Mouse (Mus musculus) megakaryocyte-erythroid progenitor cell, adult 5-6 weeks (primary cell): ENCODE data around the gene Agpat3. TPM values are rescaled to one million over a fixed set of nuclear protein-coding genes. Genes with fewer than 3 reads are reported as not detected.

Source experiments
- ATAC-seq: replicated peaks from 2 replicates; pipeline ENCODE4 v1.8.0; 2016; ENCODE audit warnings: mild to moderate bottlenecking, inconsistent platforms; ENCODE audit not compliant: severe bottlenecking, poor library complexity, low FRiP score, low TSS enrichment
- total RNA-seq, 2 experiments: library from RNA; stranded (forward) in 1 of 2; stranded (reverse) in 1 of 2; fragments of 200-1000, 215-1000 nt in 1 of 2; fragments of >200 nt in 1 of 2; fragmentation: Nextera tagmentation in 1 of 2; gene quantifications; 2 replicates each; pipeline ENCODE4 v1.2.3; 2014 to 2017

The Agpat3 gene
- total RNA-seq, 2 experiments from 2014 or later, result 22.9 to 23.9 TPM

DNA sequence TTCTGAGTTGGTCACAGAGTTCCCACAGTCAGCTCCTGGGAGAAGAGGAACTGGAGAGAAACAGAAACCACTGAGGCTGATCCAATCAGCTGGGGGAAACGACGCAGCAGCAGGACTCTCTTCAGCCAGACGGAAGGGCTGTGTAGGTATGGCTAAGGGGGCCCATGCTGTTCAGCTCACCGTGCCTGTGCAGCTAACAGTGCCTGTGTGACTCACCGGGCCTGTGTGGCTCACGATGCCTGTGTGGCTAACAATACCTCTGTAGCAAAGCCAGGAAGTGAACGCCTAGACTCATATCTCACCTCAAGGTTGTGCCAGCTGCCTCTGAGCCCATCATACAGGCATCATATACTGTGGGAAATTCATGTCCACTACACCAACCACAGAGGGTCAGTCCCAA is 48.6 kb downstream of the Agpat3 start:
- peak; percentile 46 for ATAC-seq

DNA sequence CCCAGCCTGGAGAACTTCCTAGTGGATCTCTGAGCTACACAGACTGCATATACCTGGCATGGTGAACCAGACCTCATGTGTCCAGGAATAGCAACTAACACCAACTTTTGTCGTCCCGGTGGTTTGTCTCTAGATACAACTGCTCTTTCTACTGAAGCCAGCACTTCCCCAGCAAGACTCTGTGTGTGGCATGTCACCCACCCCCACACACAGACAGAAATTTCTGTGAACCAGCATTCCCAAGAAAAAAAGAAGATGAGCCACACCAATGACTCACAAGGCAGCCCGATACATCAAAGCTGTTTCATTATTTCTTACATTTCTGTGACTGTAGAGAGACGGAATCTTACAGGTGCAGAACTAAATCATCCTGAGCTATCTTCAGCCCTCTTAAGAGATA is 52.2 kb downstream of the Agpat3 start:
- no peak for ATAC-seq

DNA sequence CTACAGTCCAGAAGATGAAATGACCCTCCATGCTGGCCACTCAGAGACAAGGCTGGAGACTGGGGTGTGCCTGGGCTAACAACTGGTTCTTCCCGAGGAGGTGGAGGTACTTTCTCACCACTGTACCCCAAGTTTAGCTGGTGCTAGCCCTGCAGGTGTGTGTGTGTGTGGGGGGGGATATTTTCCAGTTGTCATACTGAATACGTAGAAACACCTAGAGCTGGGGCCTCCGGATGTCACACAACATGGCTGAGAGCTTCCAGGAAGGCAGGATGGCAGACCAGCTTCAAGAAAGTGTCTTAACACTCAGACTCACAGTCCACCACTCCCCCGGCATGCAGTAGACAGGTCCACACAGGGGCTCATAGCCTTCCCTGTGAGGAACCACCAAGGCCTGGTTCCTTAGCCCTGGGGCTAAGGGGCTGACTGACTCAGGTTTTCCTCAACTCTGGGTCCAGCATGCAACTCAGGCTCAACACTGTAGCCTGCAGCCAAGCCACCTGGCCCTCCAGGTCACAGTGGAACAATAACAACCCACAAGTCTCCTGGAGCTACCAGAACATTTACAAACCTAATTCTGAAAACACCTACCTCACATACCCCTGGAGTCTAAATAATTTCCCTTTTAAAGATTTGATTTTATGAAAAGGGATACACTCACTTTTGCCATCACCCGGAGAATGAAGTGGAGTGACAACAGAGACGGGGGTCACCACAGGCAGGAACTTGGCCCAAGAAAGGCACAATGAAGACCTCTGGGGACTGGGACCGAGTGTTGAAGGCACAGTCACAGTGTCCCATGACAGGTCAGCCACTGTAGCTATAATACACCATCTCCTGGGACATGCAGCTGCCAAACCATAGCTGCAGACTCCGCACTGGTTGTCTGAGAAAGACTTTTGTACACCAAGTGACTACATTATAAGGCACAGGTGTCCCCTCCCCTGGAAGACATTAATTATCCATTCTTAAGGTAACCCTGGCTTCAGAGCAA is 53.3 kb downstream of the Agpat3 start:
- no peak for ATAC-seq

DNA sequence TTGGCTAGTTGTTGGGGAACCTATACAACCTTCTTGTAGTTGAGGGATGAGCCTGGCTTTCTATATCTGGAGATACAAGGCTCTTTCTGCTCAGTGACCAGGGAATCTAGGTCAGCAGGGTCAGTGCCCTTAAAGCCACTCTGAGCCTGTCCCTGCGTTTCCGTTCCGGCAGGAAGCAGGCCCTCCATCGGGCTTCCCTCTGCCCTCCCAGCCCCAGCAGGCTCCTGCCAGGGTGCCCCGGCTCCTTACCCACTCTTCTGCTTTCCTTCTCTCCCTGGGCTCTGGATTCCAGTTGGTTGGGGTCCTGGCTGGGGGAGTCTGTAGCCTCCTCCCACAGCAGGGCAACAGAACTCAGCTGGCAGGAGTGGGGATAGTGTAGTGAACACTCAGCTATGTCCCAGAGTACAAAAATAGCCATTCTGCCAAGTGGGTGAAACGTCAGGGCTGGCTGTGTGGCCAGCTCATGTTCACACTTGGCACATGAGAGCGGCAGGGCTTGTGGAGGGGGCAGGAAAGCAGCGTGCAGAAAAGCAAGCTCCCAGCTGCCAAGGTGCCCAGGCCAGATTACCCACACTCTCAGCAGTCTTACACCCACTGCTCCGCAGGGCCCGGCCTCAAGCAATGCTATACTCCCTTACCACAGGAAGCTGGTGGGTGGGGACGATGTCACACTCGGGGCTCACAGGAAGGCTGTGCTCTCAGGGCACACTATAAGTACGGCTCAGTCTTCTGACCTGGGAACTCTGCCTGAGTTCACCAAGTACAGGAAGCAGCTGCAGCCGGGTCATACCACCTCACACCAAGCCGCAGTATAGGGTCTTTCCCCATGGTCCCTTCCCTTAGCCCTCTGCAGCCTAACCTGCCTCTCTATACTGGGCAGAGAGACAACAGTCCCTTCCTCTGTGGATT is 54.5 kb downstream of the Agpat3 start:
- peak; percentile 93 for ATAC-seq

DNA sequence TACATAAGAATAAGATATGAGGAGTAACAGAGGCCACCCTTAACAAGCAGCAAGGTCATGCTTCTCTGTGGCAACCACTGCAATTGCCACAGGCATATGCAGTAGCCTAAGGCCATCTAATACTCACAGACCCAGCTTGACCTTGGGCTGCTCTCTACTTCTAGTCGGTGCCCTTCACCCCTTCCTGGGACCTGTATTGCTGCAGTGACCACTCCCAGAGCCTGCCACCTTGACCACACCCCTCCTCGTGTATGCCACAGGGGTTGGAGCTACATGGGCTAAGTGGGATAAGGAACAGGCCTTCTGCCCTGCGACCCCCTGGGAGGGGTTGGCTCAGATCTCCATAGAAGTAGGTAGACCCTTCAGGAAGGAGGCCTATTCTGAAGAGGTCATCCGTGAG is 55.3 kb downstream of the Agpat3 start:
- ATAC-seq, result no peak

DNA sequence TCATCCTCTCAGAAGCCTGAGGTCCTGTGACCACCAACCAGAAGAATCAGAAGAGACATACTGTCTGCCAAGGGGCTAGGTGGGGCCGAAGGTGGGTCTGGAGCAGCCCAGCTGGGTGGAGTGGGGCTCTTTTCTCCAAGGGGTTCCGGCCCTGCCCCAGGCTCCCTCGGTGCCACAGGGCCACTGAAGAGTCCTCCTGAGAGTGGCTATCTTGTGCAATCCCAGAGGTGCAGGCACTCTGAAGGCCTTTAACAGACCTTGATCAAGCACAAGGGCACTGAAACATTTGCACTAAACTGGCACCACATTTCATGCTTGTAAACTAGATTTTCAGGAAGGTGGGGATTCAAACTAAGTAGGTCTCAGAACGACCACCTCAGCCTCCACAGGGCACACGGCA is 55.9 kb downstream of the Agpat3 start:
- no peak for ATAC-seq

DNA sequence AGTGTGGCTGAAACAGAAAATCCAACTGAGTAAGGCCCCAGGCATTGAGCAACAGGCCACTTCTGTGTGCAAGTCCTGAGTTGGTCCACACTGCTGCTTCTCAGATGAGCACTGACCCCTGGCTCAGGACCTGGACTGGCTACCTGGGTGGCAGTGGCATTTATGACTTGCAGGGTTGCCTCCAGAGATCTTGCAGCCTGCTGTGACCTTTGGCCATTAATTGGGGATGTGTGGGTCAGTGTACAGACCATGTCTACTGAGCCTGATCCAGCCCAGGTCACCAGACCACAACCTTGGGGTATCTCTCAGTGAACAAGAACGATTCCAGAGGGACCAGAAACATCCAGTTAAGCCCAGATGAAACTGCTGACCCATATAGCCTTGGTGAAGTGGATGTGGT is 58.7 kb downstream of the Agpat3 start:
- no peak for ATAC-seq

DNA sequence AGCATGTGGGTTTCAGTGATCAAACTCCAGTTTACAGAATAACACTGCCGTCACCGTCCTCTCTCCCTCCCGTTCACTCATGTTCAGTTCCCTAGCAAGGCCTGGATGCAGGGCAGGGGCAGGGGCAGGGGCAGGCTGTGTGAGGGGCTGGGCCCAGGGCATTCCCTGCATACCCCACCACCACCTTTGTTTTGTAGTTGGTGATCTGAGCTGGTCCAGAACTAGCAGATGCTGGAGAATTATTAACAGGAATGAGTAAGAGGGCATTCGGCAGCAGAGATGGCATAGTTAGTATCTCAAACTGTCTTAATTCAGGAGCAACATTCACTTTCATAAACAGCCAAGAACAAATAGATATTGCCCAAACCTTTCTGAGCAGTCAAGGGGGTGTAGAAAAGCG is 59.9 kb downstream of the Agpat3 start:
- no peak for ATAC-seq

DNA sequence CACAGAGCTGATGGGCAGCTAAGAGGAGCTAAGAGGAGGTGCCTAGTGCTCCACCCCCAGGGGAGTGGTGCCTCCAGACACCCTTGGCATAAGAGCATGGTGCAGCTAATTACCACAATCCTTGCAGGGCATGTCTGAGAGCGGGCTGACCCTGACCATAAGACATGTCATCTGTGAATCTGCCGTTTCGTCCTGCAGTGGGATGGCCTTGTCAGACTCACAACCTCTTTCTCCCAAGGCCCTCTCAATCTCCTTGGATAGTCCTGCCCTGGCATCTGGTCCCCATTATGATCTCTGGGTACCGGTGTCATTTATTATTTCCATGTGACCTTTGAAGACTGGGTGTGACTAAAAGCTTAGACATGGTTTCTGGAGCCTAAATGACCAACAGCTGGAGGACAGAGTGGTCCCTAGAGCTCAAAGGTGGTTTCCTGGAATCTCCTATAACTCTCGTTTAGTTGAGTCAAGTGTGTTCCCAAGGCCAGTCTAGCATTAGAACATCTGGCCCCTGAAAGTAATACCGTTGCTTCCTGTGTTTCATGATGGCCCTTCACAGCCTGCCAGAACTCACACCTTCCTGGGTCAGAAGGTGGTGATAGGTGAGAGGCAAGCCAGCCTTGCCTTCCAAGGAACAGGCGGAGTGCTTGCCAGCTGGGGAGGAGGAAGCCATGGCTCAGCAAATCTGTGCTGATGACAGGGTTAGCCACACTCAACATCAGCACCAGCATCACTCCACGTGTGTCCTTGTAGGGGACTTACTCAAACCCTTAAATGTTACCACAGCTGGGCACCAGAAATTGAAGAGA is 61.4 kb downstream of the Agpat3 start:
- ATAC-seq, result no peak

DNA sequence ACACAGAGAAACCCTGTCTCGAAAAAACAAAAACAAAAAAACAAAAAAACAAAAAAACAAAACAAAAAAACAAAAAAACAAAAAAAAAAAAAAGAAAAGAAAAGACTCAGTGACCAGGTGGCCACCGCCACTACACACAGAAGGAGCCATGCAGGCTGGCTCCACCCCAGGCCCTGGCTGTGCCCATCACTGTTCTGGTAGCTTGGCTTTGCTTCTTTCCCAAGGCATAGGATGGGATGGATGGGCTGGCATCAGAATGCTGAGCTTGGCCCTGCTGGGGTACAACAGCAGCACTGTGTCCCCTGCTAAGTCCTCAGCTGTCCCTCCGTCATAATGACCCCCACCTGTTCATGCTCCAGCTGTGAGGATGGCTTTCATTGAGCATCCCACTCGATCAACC is 63.4 kb downstream of the Agpat3 start:
- no peak for ATAC-seq

DNA sequence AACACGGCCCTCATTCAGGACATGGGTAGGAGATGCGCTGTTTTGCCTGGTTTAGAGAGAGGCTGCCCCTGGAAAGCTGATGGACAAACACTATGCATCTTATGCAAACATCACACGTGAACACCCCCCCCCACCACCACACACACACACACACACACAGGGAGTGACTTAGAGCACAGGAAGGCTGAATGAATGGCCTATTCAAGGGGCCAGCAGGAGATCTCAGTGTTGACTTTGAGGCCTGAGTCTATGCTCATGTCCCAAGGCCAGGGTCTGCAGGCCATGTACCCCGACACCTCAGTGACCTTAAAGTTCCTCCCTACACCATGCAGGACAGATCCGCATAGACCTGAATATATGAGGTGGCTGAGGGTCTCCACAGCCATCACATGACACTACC is 64.2 kb downstream of the Agpat3 start:
- ATAC-seq, result no peak

DNA sequence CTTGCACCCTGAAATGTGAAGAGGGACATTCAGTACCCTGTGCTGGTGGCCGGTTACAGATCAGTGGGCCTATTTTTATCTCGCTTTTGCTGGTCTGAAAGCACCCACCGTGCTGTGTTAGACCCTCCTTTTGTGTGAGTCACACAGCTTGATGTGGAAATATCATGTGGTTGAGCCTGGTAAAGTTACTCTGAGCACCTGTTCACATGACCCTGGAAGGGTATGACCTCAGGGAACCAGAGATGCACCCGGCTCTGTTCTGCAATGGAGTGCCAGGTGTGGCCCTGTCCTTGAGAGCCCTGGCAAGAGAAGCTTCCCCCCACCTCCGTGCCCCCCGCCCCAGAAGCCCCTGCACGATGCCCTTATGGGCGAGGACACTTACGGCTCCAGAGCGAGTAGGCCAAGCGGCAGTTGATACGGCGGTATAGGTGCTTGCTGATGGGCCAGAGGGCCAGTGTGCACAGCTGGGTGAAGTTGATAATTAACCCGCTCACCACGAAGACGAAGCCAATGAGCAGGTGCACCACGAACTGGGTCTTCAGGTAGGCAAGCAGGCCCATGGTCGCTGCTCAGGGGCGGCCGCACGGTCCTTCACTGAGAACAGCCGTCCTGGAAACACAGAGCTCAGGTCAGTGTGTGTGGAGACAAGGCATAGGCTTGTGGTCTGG is 64.7 kb downstream of the Agpat3 start:
- no peak for ATAC-seq

DNA sequence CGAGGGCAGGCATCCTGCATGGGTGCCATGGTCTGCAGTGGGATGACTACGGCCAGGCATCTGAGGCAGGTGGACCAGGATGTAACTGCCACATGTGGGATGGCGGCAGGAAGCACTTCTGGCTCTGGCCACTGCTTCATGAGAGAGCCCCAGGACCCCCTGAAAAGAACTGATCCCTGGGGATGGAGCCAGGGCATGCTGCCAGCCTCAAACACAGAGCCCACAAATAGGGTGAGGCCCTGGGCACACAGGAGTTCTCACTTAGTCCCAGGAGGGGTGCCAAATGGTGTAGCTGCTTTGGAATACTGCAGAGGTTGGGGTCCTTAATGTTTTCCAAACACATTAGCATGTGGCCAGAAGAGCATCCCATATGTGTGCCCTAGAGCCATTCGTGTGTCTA is 66.3 kb downstream of the Agpat3 start:
- ATAC-seq, result no peak

DNA sequence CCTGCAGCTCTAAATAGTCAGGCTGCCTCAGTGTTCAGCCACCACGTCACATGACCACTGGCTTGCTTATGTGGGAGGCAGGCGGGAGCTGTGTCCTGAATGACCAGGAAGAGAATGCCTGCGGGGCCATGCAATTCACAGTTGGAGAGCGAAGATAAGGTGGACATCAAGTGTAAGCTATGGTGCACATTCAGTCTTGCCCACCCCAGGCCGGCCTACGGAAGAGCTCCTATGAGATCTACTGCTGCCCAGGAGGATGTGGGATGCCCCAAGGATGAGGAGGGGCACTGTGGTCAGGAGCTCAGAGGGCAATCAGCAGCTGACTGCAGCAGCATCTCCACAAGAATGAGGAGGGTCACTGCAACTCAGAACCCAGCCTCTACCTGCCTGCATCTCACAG is 66.9 kb downstream of the Agpat3 start:
- no peak for ATAC-seq

DNA sequence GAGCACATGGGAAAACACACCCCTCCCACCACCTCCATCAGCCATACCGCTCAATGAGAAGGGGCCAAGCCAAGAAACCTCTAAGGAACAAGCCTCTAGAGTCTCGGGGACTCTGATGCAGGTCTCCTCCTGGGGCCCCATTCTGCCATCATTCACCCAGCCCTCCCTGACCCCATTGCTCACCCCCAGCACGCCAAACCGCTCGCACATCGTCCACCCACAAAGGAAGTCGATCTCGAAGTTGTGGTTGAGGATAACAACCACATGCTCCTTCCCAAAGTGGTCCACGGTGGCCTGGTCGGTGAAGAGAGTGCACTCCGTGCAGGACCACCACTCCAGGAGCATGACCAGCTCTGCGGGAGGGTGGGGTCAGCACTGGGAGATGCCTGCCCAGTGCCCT is 67.5 kb downstream of the Agpat3 start:
- no peak for ATAC-seq

DNA sequence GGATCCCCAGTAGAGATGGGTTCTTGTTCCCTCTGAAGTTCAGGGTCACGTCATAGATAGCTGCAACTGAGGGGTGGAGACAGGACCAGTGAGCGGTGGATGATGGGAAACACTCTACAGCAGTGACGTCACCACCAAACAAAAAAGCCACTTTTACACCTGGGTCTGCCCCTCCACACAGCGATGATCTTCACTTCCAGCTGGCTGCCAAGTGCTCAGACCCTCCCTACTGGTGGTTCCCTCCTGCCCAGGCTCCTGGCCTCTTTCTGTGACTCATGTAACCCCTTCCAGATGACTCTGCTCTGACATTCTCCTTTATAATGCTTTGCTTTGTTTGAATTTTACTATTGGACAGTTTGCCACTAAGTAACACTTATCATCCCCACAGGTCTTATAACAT is 69.9 kb downstream of the Agpat3 start:
- no peak for ATAC-seq

DNA sequence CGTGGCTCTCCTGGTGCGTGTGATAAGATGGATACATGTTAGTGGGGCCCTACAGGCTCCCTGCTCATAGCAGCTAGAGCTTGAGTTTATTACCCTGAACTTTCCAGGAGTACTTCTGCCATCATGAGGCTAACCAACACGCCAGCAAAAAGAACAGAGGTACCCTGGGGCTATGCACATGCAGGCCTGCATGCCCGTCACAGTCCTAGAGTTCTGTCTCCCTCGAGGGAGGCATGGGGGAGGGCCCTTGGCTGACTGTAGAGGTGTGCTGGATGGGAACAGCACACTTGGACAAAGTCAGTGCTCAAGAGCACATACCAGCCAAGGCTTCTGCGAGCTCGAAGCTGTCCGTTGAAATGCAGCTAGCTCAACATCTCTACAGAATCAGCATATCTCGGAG is 71.8 kb downstream of the Agpat3 start:
- no peak for ATAC-seq

DNA sequence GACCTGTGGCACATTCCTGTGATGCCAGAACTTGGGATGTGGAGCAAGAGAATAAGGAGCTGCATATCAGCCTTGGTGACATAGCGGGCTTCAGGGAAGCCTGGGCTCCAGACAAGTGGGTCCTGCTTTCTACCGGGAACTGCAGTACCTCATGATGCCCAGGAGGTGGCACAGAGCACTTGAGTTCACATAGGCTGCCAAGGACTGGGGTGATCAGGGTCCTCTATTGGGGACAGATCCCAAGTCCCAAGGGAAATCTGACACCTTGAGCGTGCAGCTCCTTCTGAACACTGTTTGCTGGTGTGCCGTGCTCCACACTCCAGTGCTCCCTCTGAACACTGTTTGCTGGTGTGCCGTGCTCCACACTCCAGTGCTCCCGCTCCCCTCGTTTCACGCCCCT is 73.1 kb downstream of the Agpat3 start:
- ATAC-seq, result peak; percentile 72; the same call in 1 of the 2 replicates

DNA sequence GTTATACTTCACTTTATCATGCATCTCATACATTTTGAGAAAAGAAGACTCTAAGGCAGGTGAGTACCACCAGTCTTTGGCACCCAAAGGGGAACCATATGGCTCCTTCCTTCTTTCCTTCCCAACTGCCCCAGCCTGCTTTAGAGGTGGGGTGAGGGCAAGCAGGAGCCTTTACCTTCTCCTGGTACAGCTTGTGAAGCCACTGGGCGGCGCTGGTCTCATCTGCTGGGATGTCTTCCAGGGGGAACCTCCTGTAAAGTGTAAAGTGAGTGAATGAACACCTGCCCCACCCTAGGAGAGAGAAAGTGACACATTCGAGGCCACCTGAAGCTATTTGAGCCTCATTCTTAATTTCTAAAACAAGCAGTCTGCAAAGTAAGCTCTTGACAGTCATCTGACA is 74.5 kb downstream of the Agpat3 start:
- ATAC-seq, result no peak
